Mouse (Mus musculus): ENCODE data around the gene Rtl8c.
A peak's percentile ranks its signal among the peaks of the same experiment; 100 is the strongest.
"Not testable (repeated sequence)": the region's sequence is repeated elsewhere in the genome, so short reads cannot be mapped to it uniquely, and the experiment has no call there.

Gene Rtl8c

GRCm38 (mm10) chrX:53607242-53608121, at the start of gene Rtl8c:
TSS of gene Rtl8c (plus strand) at chrX:53608032.
- no peak for DNase-seq (ENCODE audit: low read depth, low spot score)

- DNase-seq (ENCODE audit: low read depth, low spot score): no peak
Measured at GRCm38 (mm10) chrX:53579311-53579710, 28.5 kb upstream of the Rtl8c start.

- not testable (repeated sequence) for DNase-seq (ENCODE audit: low read depth, low spot score)
Measured at GRCm38 (mm10) chrX:53581407-53581806, 26.4 kb upstream of the Rtl8c start.

- DNase-seq (ENCODE audit: low read depth, low spot score): not testable (repeated sequence)
Measured at GRCm38 (mm10) chrX:53583404-53583803, 24.4 kb upstream of the Rtl8c start.

- DNase-seq (ENCODE audit: low read depth, low spot score): not testable (repeated sequence)
Measured at GRCm38 (mm10) chrX:53599993-53600392, 7.8 kb upstream of the Rtl8c start.

- DNase-seq (ENCODE audit: low read depth, low spot score): not testable (repeated sequence)
Measured at GRCm38 (mm10) chrX:53606176-53606575, 1.7 kb upstream of the Rtl8c start.

- DNase-seq (ENCODE audit: low read depth, low spot score): no peak
Measured at GRCm38 (mm10) chrX:53608122-53608813, 436 bp downstream of the Rtl8c start.

GRCm38 (mm10) chrX:53608879-53609278, 1.0 kb downstream of the Rtl8c start, which contains the start of gene Gm14597:
TSS of gene Gm14597 (minus strand) at chrX:53608979.
- DNase-seq (ENCODE audit: low read depth, low spot score): not testable (repeated sequence)

GRCm38 (mm10) chrX:53610571-53610970, 2.7 kb downstream of the Rtl8c start:
- peak; percentile 53 for DNase-seq (ENCODE audit: low read depth, low spot score)

- DNase-seq (ENCODE audit: low read depth, low spot score): not testable (repeated sequence)
Measured at GRCm38 (mm10) chrX:53611395-53611794, 3.6 kb downstream of the Rtl8c start.

GRCm38 (mm10) chrX:53638107-53638506, 30.3 kb downstream of the Rtl8c start:
- DNase-seq (ENCODE audit: low read depth, low spot score): not testable (repeated sequence)

- DNase-seq (ENCODE audit: low read depth, low spot score): not testable (repeated sequence)
Measured at GRCm38 (mm10) chrX:53642604-53642979, 34.8 kb downstream of the Rtl8c start.

GRCm38 (mm10) chrX:53642980-53643961, 35.4 kb downstream of the Rtl8c start, which contains the start of gene Rtl8a:
TSS of gene Rtl8a (minus strand) at chrX:53643682.
- peak; percentile 77 for DNase-seq (ENCODE audit: low read depth, low spot score)

- no peak for DNase-seq (ENCODE audit: low read depth, low spot score)
Measured at GRCm38 (mm10) chrX:53645885-53646284, 38.1 kb downstream of the Rtl8c start.

GRCm38 (mm10) chrX:53652917-53653316, 45.1 kb downstream of the Rtl8c start:
- not testable (repeated sequence) for DNase-seq (ENCODE audit: low read depth, low spot score)
